Mouse (Mus musculus) urinary bladder, postnatal 25 days (tissue): ENCODE data around the gene Fes.
A peak's percentile ranks its signal among the peaks of the same experiment; 100 is the strongest.

Experiments
- DNase-seq: peaks from one replicate; pipeline ENCODE4 v3.0.0; 2022; ENCODE audit warnings: low spot score

The Fes gene

GRCm38 (mm10) chr7:80387633-80388543 is at the start of gene Fes:
Fes (minus strand) TSS chr7:80387946.
- DNase-seq: peak; percentile 43

GRCm38 (mm10) chr7:80436571-80436970 is 48.8 kb upstream of the Fes start:
- no peak for DNase-seq

GRCm38 (mm10) chr7:80435594-80435993 is 47.8 kb upstream of the Fes start:
- DNase-seq: no peak

- no peak for DNase-seq
Observed at GRCm38 (mm10) chr7:80429661-80430060, 41.9 kb upstream of the Fes start.

GRCm38 (mm10) chr7:80427730-80428129 is 40.0 kb upstream of the Fes start:
- DNase-seq: no peak

GRCm38 (mm10) chr7:80426363-80426762 is 38.6 kb upstream of the Fes start:
- no peak for DNase-seq

GRCm38 (mm10) chr7:80424722-80425121 is 37.0 kb upstream of the Fes start:
- no peak for DNase-seq

GRCm38 (mm10) chr7:80422759-80423480 is 35.2 kb upstream of the Fes start:
- no peak for DNase-seq

- no peak for DNase-seq
Observed at GRCm38 (mm10) chr7:80421576-80421975, 33.8 kb upstream of the Fes start.

GRCm38 (mm10) chr7:80420586-80420985 is 32.8 kb upstream of the Fes start:
- no peak for DNase-seq

GRCm38 (mm10) chr7:80419278-80419677 is 31.5 kb upstream of the Fes start:
- DNase-seq: no peak

- DNase-seq: no peak
Observed at GRCm38 (mm10) chr7:80418036-80418435, 30.3 kb upstream of the Fes start.

GRCm38 (mm10) chr7:80417601-80418000 is 29.9 kb upstream of the Fes start:
- no peak for DNase-seq

- DNase-seq: no peak
Observed at GRCm38 (mm10) chr7:80416969-80417368, 29.2 kb upstream of the Fes start.

- no peak for DNase-seq
Observed at GRCm38 (mm10) chr7:80414303-80414855, 26.6 kb upstream of the Fes start.

GRCm38 (mm10) chr7:80413512-80414302 is 26.0 kb upstream of the Fes start:
- no peak for DNase-seq

GRCm38 (mm10) chr7:80412781-80413180 is 25.0 kb upstream of the Fes start:
- no peak for DNase-seq

GRCm38 (mm10) chr7:80412279-80412678 is 24.5 kb upstream of the Fes start:
- no peak for DNase-seq

GRCm38 (mm10) chr7:80410380-80410779 is 22.6 kb upstream of the Fes start:
- no peak for DNase-seq

- DNase-seq: no peak
Observed at GRCm38 (mm10) chr7:80407712-80408111, 20.0 kb upstream of the Fes start.

GRCm38 (mm10) chr7:80406186-80406585 is 18.4 kb upstream of the Fes start:
- no peak for DNase-seq

GRCm38 (mm10) chr7:80405188-80405695 is 17.5 kb upstream of the Fes start, which contains the start of gene Furin:
Furin (minus strand) TSS chr7:80405436.
- no peak for DNase-seq
